Mouse (Mus musculus): ENCODE results near the gene Bzw1. TPM values are rescaled to one million over a fixed set of nuclear protein-coding genes. Genes with fewer than 3 reads are reported as not detected.
A peak's percentile ranks its signal among the peaks of the same experiment; 100 is the strongest.

Gene Bzw1
- polyA plus RNA-seq, 2 experiments, result 112 to 350 TPM

- peaks cover 44% of the 10 kb centered on the region for H3K36me3 ChIP-seq (ENCODE audit: control insufficient read depth, insufficient read depth, low read length)
- peak overlapping the region; percentile 63 for H3K4me2 ChIP-seq (replicated peaks; ENCODE audit: low read depth, low read length, severe bottlenecking)
- peak overlapping the region; percentile 79 for H3K27ac ChIP-seq (replicated peaks; ENCODE audit: low read depth, low read length)
- H3K4me1 ChIP-seq (ENCODE audit: control insufficient read depth, insufficient read depth, low read length), result peaks cover 15% of the 10 kb centered on the region
- H3K4me3 ChIP-seq (replicated peaks; ENCODE audit: low read length), result peak overlapping the region; percentile 55
- ATAC-seq (ENCODE audit: low FRiP score, low read depth), result no peak
- H3K9ac ChIP-seq (ENCODE audit: low read depth, low read length, severe bottlenecking), result peak overlapping the region; percentile 81
- no peak for TF ChIP-seq POLR2A (IDR thresholded peaks at IDR 0.05; ENCODE audit: borderline replicate concordance, extremely low read depth, insufficient read depth, insufficient read length)
- 8% methylated on average over 10 of the region's 10 CpGs for WGBS
- DNase-seq (ENCODE audit: low spot score), result no peak
- H3K27me3 ChIP-seq (ENCODE audit: control insufficient read depth, insufficient read depth, low read length), result no peaks in the 10 kb centered on the region
- H3K9me3 ChIP-seq (ENCODE audit: control insufficient read depth, low read length), result no peaks in the 10 kb centered on the region
Measured at GRCm38 (mm10) chr1:58444691-58445090, 52.0 kb downstream of the Bzw1 start.

GRCm38 (mm10) chr1:58445143-58445722 lies 52.5 kb downstream of the Bzw1 start, which contains the start of the genes Nif3l1 and Ppil3:
Gene Nif3l1, plus strand, starts transcription at chr1:58445151.
Gene Ppil3, minus strand, starts transcription at chr1:58445486.
- Histone ChIP-seq H3K9ac (ENCODE audit: low read depth, low read length, severe bottlenecking) (peak within 1 kb of the TSS; percentile 81), H3K4me1 (ENCODE audit: control insufficient read depth, insufficient read depth, low read length) (peaks cover 15% of the 10 kb centered on the region), H3K4me2 (replicated peaks; ENCODE audit: low read depth, low read length, severe bottlenecking) (peak within 1 kb of the TSS; percentile 63), H3K9me3 (ENCODE audit: control insufficient read depth, low read length) (no peaks in the 10 kb centered on the region), H3K27ac (replicated peaks; ENCODE audit: low read depth, low read length) (peak within 1 kb of the TSS; percentile 79), H3K4me3 (replicated peaks; ENCODE audit: low read length) (peak within 1 kb of the TSS; percentile 55), H3K27me3 (ENCODE audit: control insufficient read depth, insufficient read depth, low read length) (no peaks in the 10 kb centered on the region), H3K36me3 (ENCODE audit: control insufficient read depth, insufficient read depth, low read length) (peaks cover 41% of the 10 kb centered on the region)
- peak; percentile 80; the same call in 1 of the 2 replicates for TF ChIP-seq POLR2A (IDR thresholded peaks at IDR 0.05; ENCODE audit: borderline replicate concordance, extremely low read depth, insufficient read depth, insufficient read length)
- under 1% methylated on average over 33 of the region's 33 CpGs for WGBS
- ATAC-seq (ENCODE audit: low FRiP score, low read depth) (peak; percentile 98), DNase-seq (ENCODE audit: low spot score) (peak; percentile 90)

- ATAC-seq (ENCODE audit: low FRiP score, low read depth) (no peak), DNase-seq (ENCODE audit: low spot score) (no peak)
- Histone ChIP-seq H3K4me1 (ENCODE audit: control insufficient read depth, insufficient read depth, low read length) (peaks cover 15% of the 10 kb centered on the region), H3K27me3 (ENCODE audit: control insufficient read depth, insufficient read depth, low read length) (no peaks in the 10 kb centered on the region), H3K27ac (replicated peaks; ENCODE audit: low read depth, low read length) (peak overlapping the region; percentile 79), H3K9me3 (ENCODE audit: control insufficient read depth, low read length) (no peaks in the 10 kb centered on the region), H3K4me2 (replicated peaks; ENCODE audit: low read depth, low read length, severe bottlenecking) (peak overlapping the region; percentile 63), H3K36me3 (ENCODE audit: control insufficient read depth, insufficient read depth, low read length) (peaks cover 42% of the 10 kb centered on the region), H3K4me3 (replicated peaks; ENCODE audit: low read length) (peak overlapping the region; percentile 55), H3K9ac (ENCODE audit: low read depth, low read length, severe bottlenecking) (peak overlapping the region; percentile 81)
- 10% methylated on average over 11 of the region's 11 CpGs for WGBS
- no peak for TF ChIP-seq POLR2A (IDR thresholded peaks at IDR 0.05; ENCODE audit: borderline replicate concordance, extremely low read depth, insufficient read depth, insufficient read length)
Measured at GRCm38 (mm10) chr1:58445861-58446260, 53.2 kb downstream of the Bzw1 start.

GRCm38 (mm10) chr1:58447766-58448165 lies 55.1 kb downstream of the Bzw1 start:
- Histone ChIP-seq H3K4me3 (replicated peaks; ENCODE audit: low read length) (no peak overlapping the region), H3K4me1 (ENCODE audit: control insufficient read depth, insufficient read depth, low read length) (peaks cover 15% of the 10 kb centered on the region), H3K4me2 (replicated peaks; ENCODE audit: low read depth, low read length, severe bottlenecking) (no peak overlapping the region), H3K36me3 (ENCODE audit: control insufficient read depth, insufficient read depth, low read length) (peaks cover 46% of the 10 kb centered on the region), H3K27ac (replicated peaks; ENCODE audit: low read depth, low read length) (no peak overlapping the region), H3K9ac (ENCODE audit: low read depth, low read length, severe bottlenecking) (no peak overlapping the region), H3K9me3 (ENCODE audit: control insufficient read depth, low read length) (no peaks in the 10 kb centered on the region), H3K27me3 (ENCODE audit: control insufficient read depth, insufficient read depth, low read length) (no peaks in the 10 kb centered on the region)
- DNase-seq (ENCODE audit: low spot score), result no peak
- TF ChIP-seq POLR2A (IDR thresholded peaks at IDR 0.05; ENCODE audit: borderline replicate concordance, extremely low read depth, insufficient read depth, insufficient read length), result no peak
- 94% methylated on average over 7 of the region's 7 CpGs for WGBS
- no peak for ATAC-seq (ENCODE audit: low FRiP score, low read depth)

- no peak overlapping the region for H3K9ac ChIP-seq (ENCODE audit: low read depth, low read length, severe bottlenecking)
- ATAC-seq (ENCODE audit: low FRiP score, low read depth) (no peak), DNase-seq (ENCODE audit: low spot score) (no peak)
- 89% methylated on average over 7 of the region's 7 CpGs for WGBS
- TF ChIP-seq POLR2A (IDR thresholded peaks at IDR 0.05; ENCODE audit: borderline replicate concordance, extremely low read depth, insufficient read depth, insufficient read length), result no peak
- no peak overlapping the region for H3K4me3 ChIP-seq (replicated peaks; ENCODE audit: low read length)
- no peaks in the 10 kb centered on the region for H3K9me3 ChIP-seq (ENCODE audit: control insufficient read depth, low read length)
- peaks cover 52% of the 10 kb centered on the region for H3K36me3 ChIP-seq (ENCODE audit: control insufficient read depth, insufficient read depth, low read length)
- H3K4me2 ChIP-seq (replicated peaks; ENCODE audit: low read depth, low read length, severe bottlenecking), result no peak overlapping the region
- H3K27me3 ChIP-seq (ENCODE audit: control insufficient read depth, insufficient read depth, low read length), result no peaks in the 10 kb centered on the region
- H3K27ac ChIP-seq (replicated peaks; ENCODE audit: low read depth, low read length), result no peak overlapping the region
- peaks cover 15% of the 10 kb centered on the region for H3K4me1 ChIP-seq (ENCODE audit: control insufficient read depth, insufficient read depth, low read length)
Measured at GRCm38 (mm10) chr1:58448396-58448795, 55.7 kb downstream of the Bzw1 start.

Measured in limb, embryonic 14.5 days (tissue).